7 mouse cellular contexts compared by ENCODE assay signal in the genomic region with DNA sequence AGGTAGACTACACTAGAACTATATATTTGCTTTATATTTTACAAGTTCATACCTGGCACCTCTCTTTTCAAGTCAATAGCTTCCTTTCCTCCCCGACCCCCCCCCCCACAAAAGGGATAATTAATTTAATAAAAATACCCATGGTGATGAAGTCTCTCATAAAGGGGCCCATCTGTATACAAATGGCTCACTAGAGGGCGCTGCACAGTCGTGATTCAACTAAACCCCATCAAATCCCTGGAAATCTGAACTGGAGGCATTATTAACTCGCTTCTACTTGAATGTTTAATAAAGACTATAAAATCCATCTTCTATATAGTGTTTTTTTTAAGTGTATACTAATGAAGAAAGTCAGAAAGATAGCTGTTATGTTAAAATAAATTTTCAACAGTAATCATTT. TPM values are rescaled to one million over a fixed set of nuclear protein-coding genes. Genes with fewer than 3 reads are reported as not detected.
DNase-seq lines count a peak whose midpoint lies in the region; TF ChIP-seq lines count a peak whose summit lies in the region.

No protein-coding gene starts in this region.

- TF ChIP-seq CTCF in brain, embryonic 14.5 days (IDR thresholded peaks at IDR 0.05; ENCODE audit: borderline replicate concordance, extremely low read depth, insufficient read depth, insufficient read length), result peak; percentile 70; the same call in 1 of the 2 replicates

- peak; percentile 56 to 77 for DNase-seq in left cerebral cortex, adult 18-20 months (ENCODE audit: low spot score in 2 of 2)
- DNase-seq in left cerebral cortex, adult 11 months (ENCODE audit: low spot score), result no peak
- DNase-seq in MEL-GATA-1-ER (ENCODE audit: extremely low read depth, low read depth), result peak; percentile 18
- peak; percentile 83 for DNase-seq in brain, embryonic 14.5 days (ENCODE audit: low read depth)
- peak; percentile 36 to 64 for DNase-seq in frontal cortex, postnatal 36 days (ENCODE audit: low spot score in 2 of 2)
- peak; percentile 58 to 72 for DNase-seq in left cerebral cortex, postnatal 25 days (ENCODE audit: low spot score in 2 of 2)
- peak; percentile 56 to 79 for DNase-seq in right cerebral cortex, postnatal 10 days (ENCODE audit: low spot score in 2 of 2)

- intact Hi-C loops in left cerebral cortex, postnatal 25 days (cut with DNase I), result loop anchor here (2.0 kb wide), 2 partner anchors 261 to 313 kb away; no protein-coding TSS in a partner anchor

- no peak for TF ChIP-seq POLR2A in brain, embryonic 14.5 days (IDR thresholded peaks at IDR 0.05; ENCODE audit: borderline replicate concordance, extremely low read depth, insufficient read depth, insufficient read length, poor library complexity, severe bottlenecking)

RNA-seq across cellular contexts. Expression of a gene that starts 30.7 kb away (rescaled TPM):
- 10 to 100 TPM; 19.5 to 20.7 TPM for total RNA-seq in left cerebral cortex, adult 18-20 months (2021)
- polyA plus RNA-seq in brain, embryonic 14.5 days (2012; rRNA removed), result 3.9 and 7.5 TPM in 2 replicates
- total RNA-seq in left cerebral cortex, postnatal 25 days (2021), result 10 to 100 TPM; 16.9 to 17.2 TPM

RNA-seq across cellular contexts. Expression of a gene that starts 40.6 kb away (rescaled TPM):
- total RNA-seq in left cerebral cortex, adult 18-20 months (2021), result 1 to 10 TPM; 4.7 to 5.5 TPM
- 1.4 and 1.5 TPM in 2 replicates for polyA plus RNA-seq in brain, embryonic 14.5 days (2012; rRNA removed)
- total RNA-seq in left cerebral cortex, postnatal 25 days (2021), result 1 to 10 TPM; 5.4 to 6.7 TPM
